Mouse (Mus musculus) testis, postnatal 14 days (tissue): ENCODE data around the gene Rgl2.

Experiments used
- DNase-seq: peaks from one replicate; pipeline ENCODE4 v3.0.0; 2021; ENCODE audit warnings: low spot score

Gene Rgl2

GRCm38 (mm10) chr17:33908331-33909076, 20.8 kb upstream of the Rgl2 start:
- no peak for DNase-seq

- peak; percentile 97 for DNase-seq
These were observed 20.1 kb upstream of the Rgl2 start, which contains the start of gene Daxx for GRCm38 (mm10) chr17:33909077-33909868. TSS of gene Daxx (plus strand) at chr17:33909414.

GRCm38 (mm10) chr17:33909869-33910250, 19.5 kb upstream of the Rgl2 start:
- DNase-seq: no peak

GRCm38 (mm10) chr17:33910346-33911051, 18.8 kb upstream of the Rgl2 start:
- no peak for DNase-seq

- DNase-seq: no peak
These were observed 18.1 kb upstream of the Rgl2 start for GRCm38 (mm10) chr17:33911052-33911812.

- no peak for DNase-seq
These were observed 17.4 kb upstream of the Rgl2 start for GRCm38 (mm10) chr17:33911813-33912414.

- DNase-seq: no peak
These were observed 16.1 kb upstream of the Rgl2 start for GRCm38 (mm10) chr17:33913264-33913663.

- no peak for DNase-seq
These were observed 15.4 kb upstream of the Rgl2 start for GRCm38 (mm10) chr17:33913905-33914304.

GRCm38 (mm10) chr17:33914969-33915391, 14.4 kb upstream of the Rgl2 start:
- DNase-seq: no peak

- peak; percentile 98 for DNase-seq
These were observed 13.6 kb upstream of the Rgl2 start, which contains the start of the genes Tapbp and Zbtb22 for GRCm38 (mm10) chr17:33915671-33916250. TSS of gene Tapbp (plus strand) at chr17:33915899. TSS of gene Zbtb22 (plus strand) at chr17:33915904.

- DNase-seq: peak; percentile 82
These were observed 13.0 kb upstream of the Rgl2 start for GRCm38 (mm10) chr17:33916294-33916693.

GRCm38 (mm10) chr17:33916847-33917655, 12.3 kb upstream of the Rgl2 start:
- no peak for DNase-seq

- DNase-seq: no peak
These were observed 11.6 kb upstream of the Rgl2 start for GRCm38 (mm10) chr17:33917656-33918292.

GRCm38 (mm10) chr17:33918293-33919203, 10.8 kb upstream of the Rgl2 start:
- DNase-seq: no peak

- peak; percentile 87 for DNase-seq
These were observed 9.7 kb upstream of the Rgl2 start for GRCm38 (mm10) chr17:33919351-33920281.

- peak; percentile 86 for DNase-seq
These were observed 8.9 kb upstream of the Rgl2 start for GRCm38 (mm10) chr17:33920282-33921097.
